Mouse (Mus musculus): Measurements from ENCODE around the gene Jmjd8. TPM values are rescaled to one million over a fixed set of nuclear protein-coding genes. Genes with fewer than 3 reads are reported as not detected.
"Not testable (repeated sequence)": the region's sequence is repeated elsewhere in the genome, so short reads cannot be mapped to it uniquely, and the experiment has no call there.

The Jmjd8 gene
- polyA plus RNA-seq, 1 experiment from 2014 or later = 69.5 TPM

- H3K4me2 ChIP-seq = no peak overlapping the region
- no peaks in the 10 kb centered on the region for H3K36me3 ChIP-seq (replicated peaks)
- H3K27ac ChIP-seq = no peak overlapping the region
- peaks cover 24% of the 10 kb centered on the region for H3K4me1 ChIP-seq
- ATAC-seq (ENCODE audit: low FRiP score) = no peak
- no peak overlapping the region for H3K4me3 ChIP-seq (replicated peaks)
- H3K9ac ChIP-seq = no peak overlapping the region
- 0 out of 2 replicates have a peak, but pooled peaks cover 6% of the 10 kb centered on the region for H3K27me3 ChIP-seq
- no peaks in the 10 kb centered on the region for H3K9me3 ChIP-seq
- 83% methylated on average over 2 of the region's 2 CpGs for WGBS
Measured at GRCm38 (mm10) chr17:25869954-25870353, 41.3 kb downstream of the Jmjd8 start.

GRCm38 (mm10) chr17:25871566-25871965 is 42.9 kb downstream of the Jmjd8 start:
- not testable (repeated sequence) for H3K9me3 ChIP-seq; H3K36me3 ChIP-seq (replicated peaks); H3K27me3 ChIP-seq; ATAC-seq (ENCODE audit: low FRiP score); H3K9ac ChIP-seq; H3K27ac ChIP-seq; H3K4me2 ChIP-seq; H3K4me3 ChIP-seq (replicated peaks)
- H3K4me1 ChIP-seq = peaks cover 33% of the 10 kb centered on the region

- 76% methylated on average over 3 of the region's 3 CpGs for WGBS
Measured at GRCm38 (mm10) chr17:25872676-25873075, 44.0 kb downstream of the Jmjd8 start.

GRCm38 (mm10) chr17:25873405-25874147 is 44.9 kb downstream of the Jmjd8 start:
- no peak overlapping the region for H3K27ac ChIP-seq
- H3K4me1 ChIP-seq = peaks cover 30% of the 10 kb centered on the region
- no peak for ATAC-seq (ENCODE audit: low FRiP score)
- WGBS = 84% methylated on average over 11 of the region's 11 CpGs
- H3K4me3 ChIP-seq (replicated peaks) = peak overlapping the region; percentile 61; the same call in 1 of the 2 replicates
- no peaks in the 10 kb centered on the region for H3K9me3 ChIP-seq
- H3K36me3 ChIP-seq (replicated peaks) = peaks cover 10% of the 10 kb centered on the region
- H3K27me3 ChIP-seq = no peaks in the 10 kb centered on the region
- peak overlapping the region; percentile 96 for H3K4me2 ChIP-seq
- 0 out of 2 replicates have a peak overlapping the region, but pooled peaks have one; percentile 55 for H3K9ac ChIP-seq

More at GRCm38 (mm10) chr17:25872676-25873075, 44.0 kb downstream of the Jmjd8 start:
- Histone ChIP-seq H3K27ac (no peak overlapping the region), H3K27me3 (no peaks in the 10 kb centered on the region), H3K9ac (no peak overlapping the region), H3K4me1 (peaks cover 35% of the 10 kb centered on the region), H3K9me3 (no peaks in the 10 kb centered on the region), H3K4me3 (replicated peaks) (no peak overlapping the region), H3K4me2 (no peak overlapping the region), H3K36me3 (replicated peaks) (peaks cover 1% of the 10 kb centered on the region)
- no peak for ATAC-seq (ENCODE audit: low FRiP score)

DNA sequence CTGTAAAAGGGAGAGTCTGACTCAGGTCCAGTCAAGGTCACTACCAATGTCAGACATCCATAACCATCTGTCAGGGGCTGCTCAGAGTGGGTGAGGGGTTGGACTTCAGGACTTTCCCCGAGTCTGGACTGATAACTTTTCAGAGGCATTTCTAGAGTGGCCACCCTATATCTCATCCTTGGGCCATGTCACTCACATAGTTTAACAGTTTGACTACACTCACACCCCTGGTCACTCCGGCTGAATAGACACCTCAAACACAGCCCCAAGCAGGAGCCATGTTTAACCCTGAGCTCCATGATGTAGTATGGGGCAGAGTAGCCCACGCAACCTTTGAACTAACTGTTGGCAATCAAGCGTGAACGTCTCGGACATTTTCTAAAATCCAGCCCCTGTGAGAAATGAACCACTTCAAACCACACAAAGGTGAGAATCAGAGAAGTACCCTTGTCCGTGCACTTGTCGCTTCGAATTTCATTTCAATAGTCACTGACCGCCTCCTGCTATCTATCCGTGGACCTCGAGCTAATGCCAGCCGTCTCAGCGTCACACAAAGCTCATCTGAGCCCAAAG is 45.6 kb downstream of the Jmjd8 start:
- Histone ChIP-seq H3K9ac (peak overlapping the region; percentile 55), H3K27me3 (no peaks in the 10 kb centered on the region), H3K36me3 (replicated peaks) (peaks cover 16% of the 10 kb centered on the region), H3K9me3 (no peaks in the 10 kb centered on the region), H3K27ac (peak overlapping the region; percentile 91), H3K4me3 (replicated peaks) (peak overlapping the region; percentile 61), H3K4me2 (peak overlapping the region; percentile 96), H3K4me1 (peaks cover 24% of the 10 kb centered on the region)
- WGBS = 3% methylated on average over 14 of the region's 14 CpGs
- peak; percentile 15; the same call in 1 of the 2 replicates for ATAC-seq (ENCODE audit: low FRiP score)

DNA sequence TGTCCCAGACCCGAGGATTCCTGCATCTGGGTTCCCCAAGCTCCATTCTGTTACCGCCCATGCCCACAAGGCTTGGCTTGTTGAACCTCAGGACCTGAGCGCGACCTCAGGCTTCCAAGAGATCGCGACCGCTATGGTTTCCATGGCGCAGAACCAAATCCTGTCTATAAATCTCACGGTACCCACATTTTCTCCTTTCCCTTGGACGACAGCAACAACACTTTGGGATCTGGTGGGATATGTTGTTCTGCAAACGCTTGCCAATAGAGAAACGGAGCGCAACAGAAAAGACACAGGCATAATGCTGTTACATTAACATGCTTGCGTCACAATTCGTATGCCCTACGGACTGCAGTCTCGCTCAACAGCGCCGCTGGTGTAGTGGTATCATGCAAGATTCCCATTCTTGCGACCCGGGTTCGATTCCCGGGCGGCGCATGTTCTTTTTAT is 46.1 kb downstream of the Jmjd8 start, which contains the start of gene Mettl26:
Mettl26 (plus strand) TSS at position 354 of the 450 bp plus-strand sequence.
- peak within 1 kb of the TSS; percentile 61 for H3K4me3 ChIP-seq (replicated peaks)
- under 1% methylated on average over 25 of the region's 25 CpGs for WGBS
- no peaks in the 10 kb centered on the region for H3K9me3 ChIP-seq
- peak within 1 kb of the TSS; percentile 75 for H3K9ac ChIP-seq
- H3K27ac ChIP-seq = peak within 1 kb of the TSS; percentile 91
- ATAC-seq (ENCODE audit: low FRiP score) = peak; percentile 70
- no peaks in the 10 kb centered on the region for H3K27me3 ChIP-seq
- peaks cover 25% of the 10 kb centered on the region for H3K4me1 ChIP-seq
- peaks cover 21% of the 10 kb centered on the region for H3K36me3 ChIP-seq (replicated peaks)
- H3K4me2 ChIP-seq = peak within 1 kb of the TSS; percentile 96

GRCm38 (mm10) chr17:25875171-25876136 is 46.8 kb downstream of the Jmjd8 start:
- ATAC-seq (ENCODE audit: low FRiP score) = peak; percentile 92
- Histone ChIP-seq H3K36me3 (replicated peaks) (peaks cover 22% of the 10 kb centered on the region), H3K9ac (peak overlapping the region; percentile 75), H3K27ac (peak overlapping the region; percentile 91), H3K4me2 (peak overlapping the region; percentile 96), H3K4me1 (peaks cover 32% of the 10 kb centered on the region), H3K27me3 (no peaks in the 10 kb centered on the region), H3K4me3 (replicated peaks) (peak overlapping the region; percentile 61), H3K9me3 (no peaks in the 10 kb centered on the region)
- WGBS = 1% methylated on average over 59 of the region's 59 CpGs

DNA sequence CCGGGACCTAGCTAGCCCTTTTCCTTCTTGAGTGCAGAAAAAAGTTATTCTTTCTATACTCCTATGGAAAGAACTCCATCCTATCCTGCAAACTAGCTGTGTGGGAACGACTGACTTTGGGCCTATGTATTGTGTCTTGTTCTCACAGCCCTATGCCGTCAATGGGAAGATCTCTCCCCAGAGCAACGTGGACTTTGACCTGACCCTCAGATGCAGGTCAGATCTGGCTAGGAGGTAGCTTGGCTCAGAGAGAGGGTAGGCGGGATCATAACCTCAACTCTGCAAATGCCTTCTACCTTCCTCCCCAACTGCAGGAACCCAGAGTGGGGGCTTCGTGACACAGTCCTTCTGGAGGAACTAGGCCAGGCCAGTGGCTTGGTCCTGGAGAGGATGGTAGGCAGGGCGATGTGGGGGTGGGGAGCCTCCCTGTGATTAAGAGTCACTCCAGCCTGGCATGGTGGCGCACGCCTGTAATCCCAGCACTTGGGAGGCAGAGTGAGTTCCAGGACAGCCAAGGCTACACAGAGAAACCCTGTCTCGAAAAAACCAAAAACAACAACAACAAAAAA is 47.8 kb downstream of the Jmjd8 start:
- Histone ChIP-seq H3K27me3 (no peaks in the 10 kb centered on the region), H3K4me2 (peak overlapping the region; percentile 96), H3K27ac (peak overlapping the region; percentile 91; the same call in 1 of the 2 replicates), H3K4me3 (replicated peaks) (peak overlapping the region; percentile 61), H3K9ac (peak overlapping the region; percentile 75), H3K4me1 (peaks cover 42% of the 10 kb centered on the region), H3K9me3 (no peaks in the 10 kb centered on the region), H3K36me3 (replicated peaks) (peaks cover 22% of the 10 kb centered on the region)
- no peak for ATAC-seq (ENCODE audit: low FRiP score)
- 64% methylated on average over 10 of the region's 10 CpGs for WGBS

GRCm38 (mm10) chr17:25877025-25877424 is 48.4 kb downstream of the Jmjd8 start:
- Histone ChIP-seq H3K4me1 (peaks cover 46% of the 10 kb centered on the region), H3K4me2 (peak overlapping the region; percentile 96; the same call in 1 of the 2 replicates), H3K4me3 (replicated peaks) (no peak overlapping the region), H3K27ac (no peak overlapping the region), H3K9ac (no peak overlapping the region), H3K36me3 (replicated peaks) (peaks cover 23% of the 10 kb centered on the region), H3K27me3 (no peaks in the 10 kb centered on the region), H3K9me3 (no peaks in the 10 kb centered on the region)
- 95% methylated on average over 3 of the region's 3 CpGs for WGBS
- ATAC-seq (ENCODE audit: low FRiP score) = no peak

- Histone ChIP-seq H3K27ac (no peak overlapping the region), H3K9me3 (no peaks in the 10 kb centered on the region), H3K4me1 (peaks cover 52% of the 10 kb centered on the region), H3K4me2 (no peak overlapping the region), H3K27me3 (no peaks in the 10 kb centered on the region), H3K36me3 (replicated peaks) (peaks cover 33% of the 10 kb centered on the region), H3K9ac (no peak overlapping the region), H3K4me3 (replicated peaks) (no peak overlapping the region)
- no peak for ATAC-seq (ENCODE audit: low FRiP score)
- WGBS = 95% methylated on average over 32 of the region's 32 CpGs
Measured at GRCm38 (mm10) chr17:25877741-25878610, 49.3 kb downstream of the Jmjd8 start.

DNA sequence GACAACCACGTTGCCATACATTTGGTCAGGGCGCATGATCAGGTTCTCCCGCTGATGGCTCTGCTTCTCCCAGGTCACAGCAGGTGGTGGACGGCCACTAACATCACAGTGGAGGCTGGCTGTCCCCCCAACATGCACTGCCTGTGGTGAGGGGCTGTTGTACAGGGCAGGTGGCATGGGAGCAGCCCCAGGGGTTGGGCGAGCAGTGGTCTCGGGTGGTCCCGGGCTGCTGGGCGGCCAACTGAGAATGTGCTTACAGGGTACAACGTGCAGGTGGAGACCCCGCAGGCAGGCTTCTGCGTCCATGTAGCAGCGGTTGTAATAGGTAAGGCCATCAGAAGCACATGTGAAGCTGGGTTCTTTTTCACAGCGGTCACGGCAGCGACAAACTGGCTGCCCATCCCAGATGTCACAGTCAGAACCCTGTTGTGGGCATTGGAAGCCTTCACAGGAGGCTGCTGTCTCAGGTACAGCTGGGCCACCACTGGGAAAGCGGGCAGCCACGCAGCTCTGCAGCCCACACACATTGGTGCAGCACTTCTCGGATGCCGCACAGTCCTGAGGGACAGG is 50.0 kb downstream of the Jmjd8 start:
- H3K4me1 ChIP-seq = peaks cover 51% of the 10 kb centered on the region
- no peak overlapping the region for H3K9ac ChIP-seq
- no peaks in the 10 kb centered on the region for H3K27me3 ChIP-seq
- no peak for ATAC-seq (ENCODE audit: low FRiP score)
- H3K4me3 ChIP-seq (replicated peaks) = no peak overlapping the region
- no peaks in the 10 kb centered on the region for H3K9me3 ChIP-seq
- H3K4me2 ChIP-seq = no peak overlapping the region
- WGBS = 87% methylated on average over 19 of the region's 19 CpGs
- no peak overlapping the region for H3K27ac ChIP-seq
- peaks cover 40% of the 10 kb centered on the region for H3K36me3 ChIP-seq (replicated peaks)

Data from forebrain, embryonic 12.5 days (tissue).